Mouse (Mus musculus) testis, adult 2 months (tissue): Measurements from ENCODE around the gene Wdr18.

Experiments
- CTCF ChIP-seq: fragments of 200-500 bp; IDR thresholded peaks from 2 replicates; pipeline ENCODE4 v1.5.1; 2012; ENCODE audit warnings: low read depth, mild to moderate bottlenecking, inconsistent platforms, low read length, moderate library complexity; ENCODE audit not compliant: control insufficient read depth, insufficient read depth, insufficient replicate concordance
- POLR2A ChIP-seq: fragments of 200-500 bp; IDR thresholded peaks from 2 replicates; pipeline ENCODE4 v1.6.1; 2012; ENCODE audit warnings: low read depth, mild to moderate bottlenecking, inconsistent platforms, low read length, moderate library complexity; ENCODE audit not compliant: control insufficient read depth

DNA sequence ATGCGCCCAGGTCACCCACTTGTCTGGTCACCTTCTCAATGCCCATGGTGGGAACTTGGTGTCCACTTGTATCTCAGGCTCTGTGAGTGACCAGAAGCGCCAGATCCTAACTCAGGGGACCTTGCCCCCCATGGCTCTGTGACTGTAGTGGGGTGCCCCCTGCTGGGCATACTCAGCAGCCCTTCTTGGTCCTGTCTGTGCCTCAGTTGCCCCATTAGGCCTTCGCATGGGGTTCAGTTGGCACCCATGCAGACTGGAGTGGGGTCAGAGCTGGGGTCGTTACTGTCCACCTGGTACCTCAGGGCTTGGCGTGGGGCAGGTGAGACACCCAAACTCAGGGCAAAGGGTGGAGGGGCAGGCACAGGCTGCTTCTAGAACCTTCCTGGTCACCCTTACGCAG, 6.0 kb upstream of the Wdr18 start:
- TF ChIP-seq CTCF (0 out of 2 replicates have a peak, but pooled peaks have one; percentile 14), POLR2A (no peak)
